Mouse (Mus musculus): Measurements from ENCODE around the gene Gabrr2.
A peak's percentile ranks its signal among the peaks of the same experiment; 100 is the strongest.
"Not testable (repeated sequence)": the region's sequence is repeated elsewhere in the genome, so short reads cannot be mapped to it uniquely, and the experiment has no call there.

Gene Gabrr2

GRCm38 (mm10) chr4:33070326-33070725 lies 7.5 kb downstream of the Gabrr2 start:
- DNase-seq (ENCODE audit: low read depth, low spot score): no peak

GRCm38 (mm10) chr4:33071337-33071736 lies 8.5 kb downstream of the Gabrr2 start:
- DNase-seq (ENCODE audit: low read depth, low spot score): no peak

GRCm38 (mm10) chr4:33072526-33073161 lies 9.8 kb downstream of the Gabrr2 start:
- DNase-seq (ENCODE audit: low read depth, low spot score): peak; percentile 89

- DNase-seq (ENCODE audit: low read depth, low spot score): no peak
Measured at GRCm38 (mm10) chr4:33074406-33074805, 11.6 kb downstream of the Gabrr2 start.

GRCm38 (mm10) chr4:33074851-33075250 lies 12.1 kb downstream of the Gabrr2 start:
- DNase-seq (ENCODE audit: low read depth, low spot score): no peak

GRCm38 (mm10) chr4:33075776-33076524 lies 13.2 kb downstream of the Gabrr2 start:
- DNase-seq (ENCODE audit: low read depth, low spot score): no peak

GRCm38 (mm10) chr4:33077161-33077560 lies 14.4 kb downstream of the Gabrr2 start:
- peak; percentile 57 for DNase-seq (ENCODE audit: low read depth, low spot score)

GRCm38 (mm10) chr4:33077724-33078123 lies 14.9 kb downstream of the Gabrr2 start:
- peak; percentile 74 for DNase-seq (ENCODE audit: low read depth, low spot score)

GRCm38 (mm10) chr4:33078492-33078891 lies 15.7 kb downstream of the Gabrr2 start:
- DNase-seq (ENCODE audit: low read depth, low spot score): no peak

GRCm38 (mm10) chr4:33099118-33099694 lies 36.4 kb downstream of the Gabrr2 start:
- DNase-seq (ENCODE audit: low read depth, low spot score): no peak

GRCm38 (mm10) chr4:33109720-33110458 lies 47.1 kb downstream of the Gabrr2 start:
- DNase-seq (ENCODE audit: low read depth, low spot score): peak; percentile 32

- DNase-seq (ENCODE audit: low read depth, low spot score): no peak
Measured at GRCm38 (mm10) chr4:33110845-33111244, 48.0 kb downstream of the Gabrr2 start.

GRCm38 (mm10) chr4:33111358-33111757 lies 48.6 kb downstream of the Gabrr2 start:
- no peak for DNase-seq (ENCODE audit: low read depth, low spot score)

- DNase-seq (ENCODE audit: low read depth, low spot score): not testable (repeated sequence)
Measured at GRCm38 (mm10) chr4:33112866-33113265, 50.1 kb downstream of the Gabrr2 start.

GRCm38 (mm10) chr4:33119118-33119517 lies 56.3 kb downstream of the Gabrr2 start:
- DNase-seq (ENCODE audit: low read depth, low spot score): peak; percentile 78

- DNase-seq (ENCODE audit: low read depth, low spot score): peak; percentile 53
Measured at GRCm38 (mm10) chr4:33124493-33124892, 61.7 kb downstream of the Gabrr2 start.

GRCm38 (mm10) chr4:33125409-33126084 lies 62.7 kb downstream of the Gabrr2 start:
- DNase-seq (ENCODE audit: low read depth, low spot score): no peak

- DNase-seq (ENCODE audit: low read depth, low spot score): no peak
Measured at GRCm38 (mm10) chr4:33132221-33132620, 69.4 kb downstream of the Gabrr2 start, which contains the start of gene Gabrr1. TSS of gene Gabrr1 (plus strand) at chr4:33132521.

Measured in CD4-positive helper T cell, adult 2 months (primary cell).